Mouse (Mus musculus) lung, postnatal 4 days (tissue): ENCODE results near the gene Pnrc1.

Experiments used
- DNase-seq, 2 experiments: peaks; one replicate each; pipeline ENCODE4 v3.0.0; 2021

The Pnrc1 gene

GRCm38 (mm10) chr4:33264979-33265726 is 24.8 kb downstream of the Pnrc1 start:
- DNase-seq: peak; percentile 31

DNA sequence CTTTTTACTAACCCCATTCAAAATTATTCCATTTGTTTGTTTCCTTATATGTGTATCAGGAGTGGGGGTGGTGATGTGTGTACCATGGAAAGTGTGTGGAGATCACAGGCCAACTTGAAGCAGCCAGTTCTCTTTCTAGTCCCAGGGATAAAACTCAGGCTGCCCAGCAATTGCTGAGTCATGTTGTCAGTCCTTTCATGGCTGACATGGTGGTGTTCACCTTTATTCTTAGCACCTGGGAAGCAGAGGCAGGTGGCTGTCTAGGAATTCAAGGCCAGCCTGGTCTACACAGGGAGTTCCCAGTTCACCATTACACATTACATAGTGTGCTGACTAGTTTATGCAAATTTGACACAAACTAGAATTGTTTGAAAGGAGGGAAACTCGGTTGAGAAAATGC is 27.1 kb downstream of the Pnrc1 start:
- no peak for DNase-seq

DNA sequence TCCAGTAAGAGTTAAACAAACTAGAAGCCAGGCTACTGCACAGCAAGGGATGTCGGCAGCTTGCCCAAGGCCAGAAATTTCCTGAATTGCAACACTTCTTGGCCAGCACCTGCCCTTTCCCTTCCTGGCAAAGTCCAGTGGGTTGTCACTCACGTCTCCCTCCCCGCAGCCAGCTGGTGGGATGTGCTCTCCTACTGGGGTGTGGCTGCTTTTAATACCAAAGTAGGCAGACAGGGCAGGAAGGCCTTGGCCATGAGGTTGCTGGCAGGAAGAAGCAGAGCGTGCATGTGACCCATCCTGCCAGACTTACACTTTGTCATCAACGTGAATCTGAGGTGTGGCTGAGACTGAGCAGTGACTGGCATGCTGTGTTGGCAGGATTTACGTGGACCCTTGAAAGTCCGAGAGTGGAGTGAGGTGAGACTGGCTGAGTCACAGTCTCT is 28.6 kb downstream of the Pnrc1 start:
- peak; percentile 92 to 96 for DNase-seq

DNA sequence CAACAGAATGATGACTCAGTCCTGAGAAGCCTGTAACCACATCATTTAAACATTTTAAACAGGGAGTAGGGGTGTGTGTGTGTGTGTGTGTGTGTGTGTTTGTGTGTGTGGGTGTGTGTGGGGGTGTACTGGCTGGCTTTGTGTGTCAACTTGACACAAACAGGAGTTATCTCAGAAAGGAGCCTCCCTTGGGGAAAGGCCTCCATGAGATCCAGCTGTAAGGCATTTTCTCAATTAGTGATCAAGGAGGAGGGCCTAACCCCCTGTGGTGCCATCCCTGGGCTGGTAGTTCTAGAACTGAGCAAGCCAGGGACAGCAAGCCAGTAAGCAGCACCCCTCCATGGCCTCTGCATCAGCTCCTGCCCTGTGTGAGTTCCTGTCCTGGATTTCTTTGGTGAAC is 29.7 kb downstream of the Pnrc1 start:
- DNase-seq: no peak

- no peak for DNase-seq
These were observed 32.5 kb downstream of the Pnrc1 start for GRCm38 (mm10) chr4:33257263-33257964.

- DNase-seq: no peak
These were observed 35.3 kb downstream of the Pnrc1 start for GRCm38 (mm10) chr4:33254706-33255105.

DNA sequence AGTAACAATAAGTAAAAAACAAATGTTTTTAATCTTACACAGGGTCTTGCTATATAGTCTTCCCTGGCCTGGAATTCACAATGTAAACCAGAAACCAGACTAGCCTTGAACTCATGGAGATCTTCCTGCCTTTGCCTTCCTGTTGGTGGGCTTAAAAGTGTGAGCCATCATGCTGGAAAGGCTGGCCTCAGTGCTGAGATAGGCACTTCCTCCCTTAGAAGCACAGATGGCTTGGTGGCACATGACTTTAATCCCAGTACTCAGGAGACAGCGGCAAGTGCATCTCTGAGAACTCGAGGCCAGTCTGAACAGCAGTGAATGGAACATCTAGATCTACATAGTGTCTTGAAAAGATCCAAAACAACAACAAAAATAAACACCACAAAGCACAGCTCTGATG is 39.1 kb downstream of the Pnrc1 start:
- DNase-seq: no peak

DNA sequence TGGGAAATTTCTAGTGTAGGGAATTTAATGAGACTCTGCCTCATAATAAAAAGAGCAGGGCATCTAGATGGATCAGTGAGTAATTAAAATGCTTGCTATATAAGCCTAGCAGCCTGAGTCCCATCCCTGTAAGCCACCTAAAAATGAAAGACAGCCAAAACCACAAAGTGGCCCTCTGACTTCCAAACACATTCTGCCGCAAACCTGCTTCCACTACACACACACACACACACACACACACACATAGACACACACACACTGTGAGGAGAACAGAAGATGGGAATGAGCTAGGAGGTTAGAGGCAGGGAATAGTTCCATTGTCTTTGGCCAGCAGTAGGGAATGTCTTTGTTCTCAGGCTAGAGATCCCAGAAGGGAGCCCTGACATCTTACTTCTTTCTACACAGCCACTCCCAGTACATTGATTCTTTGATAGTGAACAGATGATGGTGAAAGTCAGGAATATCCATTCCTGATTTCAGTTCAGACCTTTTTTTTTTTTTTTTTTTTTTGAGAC is 40.2 kb downstream of the Pnrc1 start:
- DNase-seq: no peak

DNA sequence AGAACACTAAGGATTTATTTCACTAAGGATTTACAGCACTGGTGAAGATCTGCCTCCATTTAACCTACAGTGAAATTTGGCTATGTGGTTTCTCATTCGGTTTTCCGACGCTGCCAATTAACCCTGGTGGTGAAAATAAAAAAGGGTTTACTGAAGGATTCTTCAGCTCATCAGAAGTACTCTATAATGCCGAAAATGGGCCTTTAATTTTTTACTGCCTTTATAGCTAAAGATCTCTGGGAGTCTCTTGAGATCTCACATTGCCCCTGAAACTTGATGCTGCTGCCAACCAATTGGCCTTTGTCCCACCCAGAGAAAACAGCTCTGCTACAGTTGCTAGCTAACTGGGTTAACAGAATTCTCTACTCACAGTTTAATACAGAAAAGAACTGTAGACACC is 41.0 kb downstream of the Pnrc1 start:
- no peak for DNase-seq

DNA sequence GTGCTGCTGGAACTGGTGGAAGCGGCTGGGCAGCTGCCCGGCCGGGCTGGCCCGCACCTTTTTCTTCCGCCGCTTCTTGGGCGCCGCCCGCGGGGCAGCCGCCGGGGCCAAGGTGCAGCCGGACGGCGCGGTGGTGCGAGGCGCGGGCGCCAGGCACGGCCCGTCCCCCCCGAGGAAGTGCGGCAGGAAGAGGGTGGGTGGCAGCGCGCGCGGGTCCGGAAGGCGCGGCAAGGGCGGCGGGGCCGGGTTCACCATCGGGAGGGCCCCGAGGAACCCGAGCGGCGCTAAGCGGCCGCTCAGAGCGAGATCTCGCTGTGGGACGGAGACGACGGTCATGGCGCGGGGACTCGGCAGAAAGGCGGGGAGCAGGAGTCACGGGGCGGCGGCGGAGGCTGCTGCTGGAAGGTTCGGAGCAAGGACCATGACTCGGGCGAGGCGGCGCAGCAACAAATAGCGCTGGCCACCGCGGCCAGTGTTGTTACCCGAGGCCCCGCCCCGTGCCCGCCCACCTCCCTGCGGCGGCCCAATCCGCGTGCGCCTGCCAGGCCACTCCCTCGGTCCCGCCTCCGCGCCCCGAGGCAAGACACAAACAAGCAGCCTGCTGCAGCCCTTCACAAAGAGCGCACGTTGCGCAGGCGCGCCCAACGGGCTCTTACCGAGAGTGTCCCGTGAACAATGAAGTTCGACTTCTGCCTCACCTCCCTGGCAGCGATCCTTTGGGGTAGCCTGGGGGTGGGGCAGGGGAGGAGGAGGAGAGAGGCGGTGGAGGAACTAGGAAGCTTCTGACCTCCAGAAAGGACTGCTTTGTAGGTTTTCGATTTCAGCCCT is 41.7 kb downstream of the Pnrc1 start:
- peak; percentile 99 to 100 for DNase-seq

GRCm38 (mm10) chr4:33247479-33248053 is 42.4 kb downstream of the Pnrc1 start:
- DNase-seq: peak; percentile 100

- DNase-seq: no peak
These were observed 44.0 kb downstream of the Pnrc1 start for GRCm38 (mm10) chr4:33245853-33246395.

- no peak for DNase-seq
These were observed 46.0 kb downstream of the Pnrc1 start for GRCm38 (mm10) chr4:33243921-33244320.

GRCm38 (mm10) chr4:33243016-33243758 is 46.8 kb downstream of the Pnrc1 start:
- no peak for DNase-seq

GRCm38 (mm10) chr4:33242536-33242935 is 47.4 kb downstream of the Pnrc1 start:
- DNase-seq: peak in 1 of 2 experiments; percentile 33

DNA sequence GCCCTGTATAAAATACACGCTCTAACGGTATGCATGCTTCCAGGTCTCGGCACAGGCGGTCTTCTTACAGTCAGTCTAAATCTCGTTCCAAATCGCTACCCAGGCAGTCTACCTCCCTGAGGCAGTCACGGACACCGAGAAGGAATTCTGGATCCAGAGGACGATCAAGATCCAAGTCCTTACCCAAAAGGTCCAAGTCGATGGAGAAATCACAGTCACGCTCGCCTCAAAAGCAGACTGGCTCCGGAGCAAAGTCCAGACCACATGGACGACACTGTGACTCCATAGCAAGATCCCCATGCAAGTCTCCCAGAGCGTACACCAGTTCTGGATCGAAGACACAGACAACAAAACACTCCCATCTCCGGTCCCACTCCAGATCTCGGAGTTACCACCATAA is 59.1 kb downstream of the Pnrc1 start:
- no peak for DNase-seq

DNA sequence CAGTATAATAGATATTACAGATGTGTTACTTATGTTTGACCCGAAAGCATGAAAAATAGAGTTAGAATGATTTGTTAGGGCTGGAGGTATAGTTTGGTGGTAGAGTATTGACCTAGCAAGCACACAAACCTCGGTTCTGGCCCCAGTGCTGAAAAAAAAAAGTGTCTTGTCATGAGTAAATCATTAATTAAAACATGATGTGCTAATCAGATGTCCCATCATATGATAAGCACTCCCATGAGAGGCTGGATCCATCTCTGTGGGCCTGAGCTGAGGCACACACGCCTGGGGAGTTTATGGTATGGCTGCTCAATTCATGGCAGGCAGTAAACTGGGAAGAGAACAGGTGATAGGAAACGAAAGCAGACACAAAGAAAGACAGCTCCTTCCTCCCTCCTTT is 60.3 kb downstream of the Pnrc1 start:
- DNase-seq: no peak

DNA sequence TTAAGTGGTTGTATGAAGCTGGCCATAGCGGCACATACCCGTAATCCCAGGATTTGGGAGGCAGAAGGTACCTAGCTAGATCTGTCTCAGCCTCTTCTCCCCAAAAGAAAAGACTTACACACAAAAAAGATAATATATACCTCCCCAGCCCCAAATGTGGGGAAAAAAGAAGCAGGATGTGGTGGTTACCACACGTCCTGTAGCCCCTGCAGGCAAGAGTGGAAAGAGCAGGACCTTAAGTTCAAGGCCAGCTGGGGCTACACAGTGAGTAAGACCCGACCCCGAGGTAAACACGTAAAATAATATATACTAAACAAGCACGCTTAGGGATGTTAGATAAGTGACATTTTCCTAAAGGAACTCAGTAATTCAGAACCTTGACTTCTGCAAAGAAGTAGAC is 62.8 kb downstream of the Pnrc1 start:
- no peak for DNase-seq

DNA sequence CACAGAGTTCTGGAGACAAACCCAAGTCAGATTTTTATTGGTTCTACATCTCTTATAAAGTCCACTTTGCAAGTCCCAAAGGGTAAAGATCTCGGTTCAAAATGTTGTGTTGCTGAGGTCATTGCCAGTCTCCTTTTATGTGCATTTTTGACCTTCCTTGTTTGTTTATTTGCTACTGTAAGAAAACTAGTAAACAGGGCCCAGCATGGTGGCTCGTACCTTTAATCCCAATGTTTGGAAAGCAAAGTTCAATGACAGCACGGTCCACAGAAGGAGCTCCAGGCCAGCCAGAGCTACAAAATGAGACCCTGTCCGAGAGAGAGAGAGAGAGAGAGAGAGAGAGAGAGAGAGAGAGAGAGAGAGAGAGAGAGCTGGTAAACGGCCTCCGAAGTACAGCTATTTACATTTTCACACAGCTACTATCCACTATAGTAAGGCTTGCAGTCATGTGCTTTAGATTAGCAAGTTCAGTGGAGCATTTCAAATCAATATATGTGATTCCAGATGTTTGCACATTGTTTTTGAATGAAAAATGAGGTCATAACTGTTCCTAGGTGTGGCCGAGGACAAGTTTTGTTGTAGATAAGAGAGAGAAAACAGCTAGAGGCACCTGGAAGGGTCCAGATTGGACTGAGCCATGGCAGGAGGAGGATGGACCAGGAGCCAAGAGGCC is 65.8 kb downstream of the Pnrc1 start:
- DNase-seq: no peak

DNA sequence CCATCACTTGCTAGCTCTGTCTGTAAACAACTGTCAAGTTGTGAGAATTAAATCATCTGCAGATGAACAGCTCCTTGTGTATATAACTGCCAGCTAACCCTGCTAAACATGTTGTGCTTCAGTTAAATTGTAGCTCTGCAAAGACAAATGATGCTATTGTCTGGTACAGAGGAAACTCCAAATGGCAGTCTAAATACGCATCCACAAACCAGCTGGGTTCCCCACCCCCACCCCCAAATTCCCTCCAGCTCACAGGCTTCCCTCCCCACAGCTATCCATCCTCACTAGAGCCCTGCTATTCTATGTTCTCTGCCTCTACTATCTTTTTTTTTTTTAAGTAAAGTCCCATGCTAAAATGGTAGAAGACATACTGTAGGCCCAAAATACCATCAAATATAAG is 68.1 kb downstream of the Pnrc1 start:
- DNase-seq: no peak
